Mouse (Mus musculus) neural tube, embryonic 15.5 days (tissue): ENCODE measurements at regions not wholly inside any gene's neighbourhood (a gene's known extent, or its start where the extent isn't known, plus 50 kb on each side); places are given as distances from the start of the nearest gene placed in this dataset.
A peak's percentile ranks its signal among the peaks of the same experiment; 100 is the strongest.
"Not testable (repeated sequence)": the region's sequence is repeated elsewhere in the genome, so short reads cannot be mapped to it uniquely, and the experiment has no call there.

Experiments used
- ATAC-seq: fragments of 200-750 bp; cut with Nextera tagmentation; 2 replicates; pipeline ENCODE4 v1.8.0; 2017; ENCODE audit warnings: mild to moderate bottlenecking, moderate TSS enrichment, moderate library complexity; ENCODE audit not compliant: low FRiP score
- H3K27ac ChIP-seq: fragments of 300-500 bp; sonication (generic); replicated peaks from 2 replicates; pipeline ENCODE4 v1.5.1; 2015; ENCODE audit warnings: mild to moderate bottlenecking, inconsistent platforms
- H3K27me3 ChIP-seq: fragments of 300-500 bp; sonication (generic); replicated peaks from 2 replicates; pipeline ENCODE4 v1.6.1; 2015; ENCODE audit warnings: inconsistent platforms
- H3K36me3 ChIP-seq: fragments of 300-500 bp; sonication (generic); 2 replicates; pipeline ENCODE4 v1.6.1; 2015; ENCODE audit warnings: inconsistent platforms
- H3K4me1 ChIP-seq: fragments of 300-500 bp; sonication (generic); 2 replicates; pipeline ENCODE4 v1.6.1; 2015; ENCODE audit warnings: inconsistent platforms
- H3K4me2 ChIP-seq: fragments of 300-500 bp; sonication (generic); 2 replicates; pipeline ENCODE4 v1.6.1; 2015; ENCODE audit warnings: inconsistent platforms, mild to moderate bottlenecking, moderate library complexity
- H3K4me3 ChIP-seq: fragments of 300-500 bp; sonication (generic); replicated peaks from 2 replicates; pipeline ENCODE4 v1.5.1; 2015; ENCODE audit warnings: mild to moderate bottlenecking, inconsistent platforms
- H3K9ac ChIP-seq: fragments of 300-500 bp; sonication (generic); replicated peaks from 2 replicates; pipeline ENCODE4 v1.6.1; 2015; ENCODE audit warnings: mild to moderate bottlenecking, inconsistent platforms
- H3K9me3 ChIP-seq: fragments of 300-500 bp; sonication (generic); replicated peaks from 2 replicates; pipeline ENCODE4 v1.6.1; 2016; ENCODE audit warnings: inconsistent platforms
- WGBS: fragments of 180-500 bp; shearing (Covaris S2); methylation state at CpG from one replicate; pipeline ENCODE4 v1.1.7; 2015; ENCODE audit warnings: mixed read lengths; 5-methylcytosine and 5-hydroxymethylcytosine counted together

DNA sequence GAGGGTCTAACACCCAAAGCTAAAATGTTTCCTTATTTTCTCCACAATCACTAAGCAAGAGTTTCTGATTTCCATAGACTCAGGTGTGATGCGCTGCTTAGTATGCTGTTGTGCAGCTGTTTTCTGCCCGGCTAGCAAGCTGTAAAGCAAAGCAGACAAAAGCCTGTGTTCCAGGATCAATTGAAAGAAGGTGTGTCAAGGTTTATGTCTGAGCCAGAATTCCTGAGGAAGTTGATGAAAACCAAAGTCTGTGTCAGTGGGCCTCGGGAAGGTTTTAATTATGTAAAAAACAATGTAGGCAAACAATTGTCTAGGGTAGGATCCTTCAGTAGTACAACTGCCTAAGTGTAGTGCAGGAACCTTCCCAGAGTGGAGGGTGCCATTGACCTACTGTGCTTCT, 604.6 kb downstream of the Dcdc2c start:
- WGBS = 61% methylated on average over 3 of the region's 3 CpGs
- Histone ChIP-seq H3K4me1 (peaks cover 24% of the 10 kb centered on the region), H3K27ac (no peak overlapping the region)

DNA sequence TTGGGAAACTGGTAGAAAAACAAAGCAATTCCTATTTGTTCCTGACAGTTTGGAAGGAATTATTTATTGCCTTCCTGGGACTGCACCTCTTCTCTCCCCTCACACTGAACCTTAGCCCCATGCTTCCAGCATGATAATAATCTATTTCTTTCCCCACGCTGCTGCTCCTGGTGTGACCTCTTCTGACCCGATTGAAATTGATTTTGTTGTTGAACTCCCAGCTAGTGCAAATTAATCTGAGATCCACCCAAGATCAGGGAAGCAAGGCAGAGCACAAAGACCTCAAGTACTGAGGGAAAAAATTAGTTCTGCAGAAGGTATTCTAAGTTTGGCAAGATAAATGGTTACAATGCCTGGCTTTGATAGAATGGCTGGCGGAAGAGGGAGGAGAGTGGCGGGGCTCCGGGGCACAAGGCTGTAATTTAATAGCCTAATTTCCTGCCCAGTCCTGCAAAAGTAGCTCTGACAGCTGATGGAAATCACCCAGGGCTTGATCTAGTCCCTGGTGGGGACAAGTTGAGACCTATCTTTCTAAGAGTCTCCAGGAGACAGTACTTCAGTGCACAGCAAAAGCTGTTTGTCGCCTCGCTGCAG, 604.6 kb upstream of the Sox11 start:
- H3K4me2 ChIP-seq = no peak overlapping the region
- no peak overlapping the region for H3K4me3 ChIP-seq
- H3K27ac ChIP-seq = no peak overlapping the region
- peaks cover 24% of the 10 kb centered on the region for H3K4me1 ChIP-seq
- H3K9me3 ChIP-seq = no peaks in the 10 kb centered on the region
- no peak overlapping the region for H3K9ac ChIP-seq
- no peak for ATAC-seq
- WGBS = 37% methylated on average over 7 of the region's 7 CpGs
- no peaks in the 10 kb centered on the region for H3K36me3 ChIP-seq
- H3K27me3 ChIP-seq = no peaks in the 10 kb centered on the region

More for the DNA sequence above, 604.6 kb downstream of the Dcdc2c start:
- H3K9ac ChIP-seq = no peak overlapping the region
- no peaks in the 10 kb centered on the region for H3K27me3 ChIP-seq
- no peak overlapping the region for H3K4me2 ChIP-seq
- H3K9me3 ChIP-seq = no peaks in the 10 kb centered on the region
- no peak for ATAC-seq
- H3K4me3 ChIP-seq = no peak overlapping the region
- no peaks in the 10 kb centered on the region for H3K36me3 ChIP-seq

DNA sequence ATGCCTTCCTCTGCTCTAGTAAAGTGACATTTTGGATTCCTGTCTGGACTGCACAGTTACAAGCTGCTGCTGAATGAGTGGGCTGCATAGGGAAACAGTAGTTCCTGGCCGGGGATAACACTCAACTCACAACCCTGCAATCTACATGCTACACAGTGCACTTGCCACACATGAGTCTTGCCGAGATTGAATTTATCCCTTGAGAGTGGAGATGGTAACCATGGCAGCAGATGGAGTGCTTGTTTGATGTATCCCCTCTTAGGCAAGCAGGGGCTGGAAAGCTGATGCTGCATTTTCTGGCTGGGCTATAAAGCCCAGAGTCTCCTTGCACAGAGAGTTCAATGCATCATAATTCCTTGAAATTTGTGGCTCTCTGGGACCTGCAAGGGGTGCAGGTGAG, 603.0 kb upstream of the Sox11 start:
- 22% methylated on average over 2 of the region's 2 CpGs for WGBS
- H3K4me2 ChIP-seq = no peak overlapping the region
- H3K27ac ChIP-seq = peak overlapping the region; percentile 35
- H3K9me3 ChIP-seq = no peaks in the 10 kb centered on the region
- no peaks in the 10 kb centered on the region for H3K27me3 ChIP-seq
- no peak overlapping the region for H3K9ac ChIP-seq
- peak; percentile 93 for ATAC-seq
- H3K4me1 ChIP-seq = peaks cover 24% of the 10 kb centered on the region
- no peak overlapping the region for H3K4me3 ChIP-seq
- H3K36me3 ChIP-seq = no peaks in the 10 kb centered on the region

GRCm38 (mm10) chr12:27941053-27941452, 598.7 kb upstream of the Sox11 start:
- Histone ChIP-seq H3K4me2 (no peak overlapping the region), H3K9me3 (no peaks in the 10 kb centered on the region), H3K27me3 (no peaks in the 10 kb centered on the region), H3K36me3 (no peaks in the 10 kb centered on the region), H3K4me1 (peaks cover 12% of the 10 kb centered on the region), H3K27ac (no peak overlapping the region), H3K9ac (no peak overlapping the region), H3K4me3 (no peak overlapping the region)
- no peak for ATAC-seq
- 65% methylated on average over 1 of the region's 1 CpGs for WGBS

GRCm38 (mm10) chr12:27932382-27933140, 590.2 kb upstream of the Sox11 start:
- no peaks in the 10 kb centered on the region for H3K36me3 ChIP-seq
- no peak overlapping the region for H3K4me2 ChIP-seq
- H3K4me1 ChIP-seq = peaks cover 20% of the 10 kb centered on the region
- H3K27ac ChIP-seq = 0 out of 2 replicates have a peak overlapping the region, but pooled peaks have one; percentile 28
- H3K9ac ChIP-seq = no peak overlapping the region
- 33% methylated on average over 7 of the region's 7 CpGs for WGBS
- no peaks in the 10 kb centered on the region for H3K27me3 ChIP-seq
- no peak overlapping the region for H3K4me3 ChIP-seq
- H3K9me3 ChIP-seq = no peaks in the 10 kb centered on the region
- ATAC-seq = peak; percentile 45; the same call in 1 of the 2 replicates

- H3K4me3 ChIP-seq = no peak overlapping the region
- peaks cover 19% of the 10 kb centered on the region for H3K4me1 ChIP-seq
- 53% methylated on average over 11 of the region's 11 CpGs for WGBS
- no peaks in the 10 kb centered on the region for H3K27me3 ChIP-seq
- ATAC-seq = no peak
- H3K9ac ChIP-seq = no peak overlapping the region
- no peaks in the 10 kb centered on the region for H3K9me3 ChIP-seq
- no peaks in the 10 kb centered on the region for H3K36me3 ChIP-seq
- peak overlapping the region; percentile 48; the same call in 1 of the 2 replicates for H3K27ac ChIP-seq
- no peak overlapping the region for H3K4me2 ChIP-seq
Observed at GRCm38 (mm10) chr12:27928366-27928963, 586.1 kb upstream of the Sox11 start.

GRCm38 (mm10) chr12:27926730-27927129, 584.4 kb upstream of the Sox11 start:
- Histone ChIP-seq H3K4me2 (no peak overlapping the region), H3K9me3 (no peaks in the 10 kb centered on the region), H3K27me3 (no peaks in the 10 kb centered on the region), H3K27ac (no peak overlapping the region), H3K4me1 (peaks cover 7% of the 10 kb centered on the region), H3K4me3 (no peak overlapping the region), H3K36me3 (no peaks in the 10 kb centered on the region), H3K9ac (no peak overlapping the region)
- no peak for ATAC-seq
- WGBS = 89% methylated on average over 6 of the region's 6 CpGs

DNA sequence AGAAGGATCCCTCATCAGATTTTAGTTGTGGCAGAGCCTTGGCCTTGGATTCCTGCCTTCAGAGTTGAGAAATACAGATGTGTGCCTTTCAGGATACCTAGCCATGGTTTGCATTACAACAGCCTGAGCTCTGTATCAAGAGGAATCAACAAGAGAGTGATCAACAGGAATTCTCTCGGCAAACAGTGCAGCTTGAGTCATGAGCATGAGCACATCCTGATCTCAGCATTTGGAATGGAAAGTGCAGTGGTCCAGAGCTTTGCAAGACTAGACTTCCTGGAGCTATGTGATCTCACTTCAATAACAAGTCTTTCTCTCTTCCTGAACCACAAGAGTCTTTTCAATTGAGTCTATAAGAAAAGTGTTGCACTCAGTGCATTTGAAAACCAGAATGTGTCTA, 578.2 kb upstream of the Sox11 start:
- no peak for ATAC-seq
- Histone ChIP-seq H3K4me3 (no peak overlapping the region), H3K4me2 (no peak overlapping the region), H3K27me3 (no peaks in the 10 kb centered on the region), H3K4me1 (no peaks in the 10 kb centered on the region), H3K9me3 (no peaks in the 10 kb centered on the region), H3K9ac (no peak overlapping the region), H3K27ac (no peak overlapping the region), H3K36me3 (no peaks in the 10 kb centered on the region)
- WGBS = 83% methylated on average over 1 of the region's 1 CpGs

DNA sequence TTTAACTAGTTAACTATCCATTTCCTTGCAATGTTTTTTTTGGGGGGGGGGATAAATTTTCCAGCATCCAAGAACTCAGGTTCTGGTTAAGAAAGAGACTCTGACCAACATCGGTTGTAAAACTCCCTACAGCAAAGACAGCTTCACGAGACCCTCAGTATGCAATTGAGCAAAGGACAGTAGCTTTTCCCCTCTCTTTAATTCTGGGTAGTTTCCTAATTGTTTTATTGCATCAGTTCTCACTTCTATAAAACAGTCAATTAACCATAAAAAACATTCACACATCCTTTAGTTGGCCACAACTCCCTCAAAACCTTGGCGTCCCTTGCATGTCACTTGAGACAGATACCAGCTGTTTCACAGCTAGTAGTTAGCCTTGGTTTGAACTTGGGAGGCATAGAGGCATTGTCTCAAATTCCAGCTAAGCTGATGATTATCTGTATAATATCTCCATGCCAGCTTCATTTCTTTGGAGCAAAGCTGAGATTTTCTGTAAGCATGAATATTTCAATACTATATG, 574.1 kb upstream of the Sox11 start:
- 22% methylated on average over 3 of the region's 3 CpGs for WGBS
- Histone ChIP-seq H3K27ac (no peak overlapping the region), H3K4me1 (no peaks in the 10 kb centered on the region), H3K4me2 (no peak overlapping the region), H3K36me3 (no peaks in the 10 kb centered on the region), H3K4me3 (no peak overlapping the region), H3K27me3 (no peaks in the 10 kb centered on the region), H3K9ac (no peak overlapping the region), H3K9me3 (no peaks in the 10 kb centered on the region)
- no peak for ATAC-seq

DNA sequence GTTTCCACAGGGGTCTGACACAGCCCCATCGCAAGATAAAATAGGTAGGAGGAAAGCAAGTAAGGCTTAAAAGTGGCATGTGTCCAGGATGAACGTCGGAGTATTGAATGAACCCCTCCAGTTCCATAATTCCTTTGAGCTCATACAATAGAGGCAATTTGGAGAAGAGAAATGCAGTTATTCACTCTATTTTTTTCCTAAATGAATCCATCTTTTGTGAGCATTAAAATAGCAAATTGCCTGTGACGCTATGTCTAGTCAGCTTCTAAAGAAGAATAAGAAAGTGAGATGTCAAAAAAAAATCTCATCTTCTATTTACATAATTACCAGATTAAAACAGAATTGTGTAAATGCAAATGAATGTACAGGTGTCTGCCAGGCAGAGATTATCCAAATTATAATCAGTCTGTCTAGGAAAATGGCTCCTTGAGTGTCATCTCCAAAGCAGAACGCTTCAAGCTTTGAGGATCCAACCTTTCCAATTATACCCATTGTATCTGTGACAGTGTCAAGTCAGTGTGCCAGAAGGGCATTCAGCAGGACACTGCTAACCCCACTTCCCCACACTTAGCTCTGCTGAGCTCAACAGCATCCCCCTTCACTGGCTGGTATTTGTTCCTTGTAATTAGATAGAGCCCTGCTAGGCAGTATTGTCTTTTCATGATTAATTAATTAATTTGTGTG, 567.2 kb upstream of the Sox11 start:
- no peaks in the 10 kb centered on the region for H3K9me3 ChIP-seq
- WGBS = 81% methylated on average over 5 of the region's 5 CpGs
- no peak overlapping the region for H3K4me3 ChIP-seq
- H3K4me2 ChIP-seq = no peak overlapping the region
- ATAC-seq = no peak
- H3K27ac ChIP-seq = no peak overlapping the region
- no peak overlapping the region for H3K9ac ChIP-seq
- no peaks in the 10 kb centered on the region for H3K4me1 ChIP-seq
- H3K36me3 ChIP-seq = no peaks in the 10 kb centered on the region
- no peaks in the 10 kb centered on the region for H3K27me3 ChIP-seq

GRCm38 (mm10) chr12:27896682-27897081, 554.3 kb upstream of the Sox11 start:
- not testable (repeated sequence) for H3K27ac ChIP-seq, H3K36me3 ChIP-seq, H3K9ac ChIP-seq, H3K4me1 ChIP-seq, H3K4me3 ChIP-seq, H3K4me2 ChIP-seq, H3K9me3 ChIP-seq, H3K27me3 ChIP-seq, ATAC-seq
